Mouse (Mus musculus): ENCODE measurements around the gene Olfr890. TPM values are rescaled to one million over a fixed set of nuclear protein-coding genes. Genes with fewer than 3 reads are reported as not detected.
"Not testable (repeated sequence)": the region's sequence is repeated elsewhere in the genome, so short reads cannot be mapped to it uniquely, and the experiment has no call there.

The Olfr890 gene
- polyA plus RNA-seq (2014; fragmentation: Nextera tagmentation; extraction: Ambion mirVana) = not detected in 2 replicates

DNA sequence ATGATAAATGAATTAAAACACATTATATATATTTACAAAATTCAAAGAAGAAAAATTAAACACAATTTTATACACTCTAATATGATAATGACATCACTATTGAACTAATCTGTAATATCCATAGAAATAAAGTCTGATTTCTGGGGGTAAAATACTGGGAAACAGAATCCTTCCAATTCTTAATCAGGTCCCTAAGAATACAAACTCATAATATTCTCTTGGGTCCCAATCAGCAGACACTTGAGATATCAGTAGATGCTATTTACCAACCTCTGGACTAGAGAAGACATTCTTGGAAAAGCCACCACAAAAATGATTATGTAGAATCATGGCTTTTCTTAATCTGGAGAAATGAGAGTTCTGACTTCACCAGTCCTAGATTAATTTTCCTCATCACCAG lies at the start of gene Olfr890:
TSS of gene Olfr890 (plus strand) at position 301 of the 400 bp plus-strand sequence.
- Histone ChIP-seq H3K27ac (replicated peaks; ENCODE audit: low read depth, low read length) (no peak within 1 kb of the TSS), H3K27me3 (ENCODE audit: control insufficient read depth, insufficient read depth, low read length) (no peaks in the 10 kb centered on the region), H3K4me3 (ENCODE audit: low read depth, low read length) (no peak within 1 kb of the TSS), H3K36me3 (ENCODE audit: control insufficient read depth, insufficient read depth, low read length) (no peaks in the 10 kb centered on the region), H3K4me2 (ENCODE audit: low read depth, severe bottlenecking) (no peak within 1 kb of the TSS), H3K4me1 (ENCODE audit: control insufficient read depth, insufficient read depth, low read length) (no peaks in the 10 kb centered on the region), H3K9ac (ENCODE audit: low read length) (no peak within 1 kb of the TSS), H3K9me3 (ENCODE audit: control insufficient read depth, low read length) (no peaks in the 10 kb centered on the region)
- ATAC-seq (ENCODE audit: insufficient number of reproducible peaks, low FRiP score, low TSS enrichment, low read depth) = no peak
- no peak for DNase-seq (ENCODE audit: low spot score)

- Histone ChIP-seq H3K9me3 (ENCODE audit: control insufficient read depth, low read length) (no peaks in the 10 kb centered on the region), H3K4me1 (ENCODE audit: control insufficient read depth, insufficient read depth, low read length) (no peaks in the 10 kb centered on the region), H3K27ac (replicated peaks; ENCODE audit: low read depth, low read length) (no peak within 1 kb of the TSS), H3K9ac (ENCODE audit: low read length) (no peak within 1 kb of the TSS), H3K4me3 (ENCODE audit: low read depth, low read length) (no peak within 1 kb of the TSS), H3K27me3 (ENCODE audit: control insufficient read depth, insufficient read depth, low read length) (no peaks in the 10 kb centered on the region), H3K36me3 (ENCODE audit: control insufficient read depth, insufficient read depth, low read length) (no peaks in the 10 kb centered on the region), H3K4me2 (ENCODE audit: low read depth, severe bottlenecking) (no peak within 1 kb of the TSS)
- 81% methylated on average over 1 of the region's 1 CpGs for WGBS
- ATAC-seq (ENCODE audit: insufficient number of reproducible peaks, low FRiP score, low TSS enrichment, low read depth) = no peak
- no peak for DNase-seq (ENCODE audit: low spot score)
Observed at GRCm38 (mm10) chr9:38107828-38108227, 34.5 kb upstream of the Olfr890 start, which contains the start of gene Olfr888. Gene Olfr888, plus strand, starts transcription at chr9:38108128.

DNA sequence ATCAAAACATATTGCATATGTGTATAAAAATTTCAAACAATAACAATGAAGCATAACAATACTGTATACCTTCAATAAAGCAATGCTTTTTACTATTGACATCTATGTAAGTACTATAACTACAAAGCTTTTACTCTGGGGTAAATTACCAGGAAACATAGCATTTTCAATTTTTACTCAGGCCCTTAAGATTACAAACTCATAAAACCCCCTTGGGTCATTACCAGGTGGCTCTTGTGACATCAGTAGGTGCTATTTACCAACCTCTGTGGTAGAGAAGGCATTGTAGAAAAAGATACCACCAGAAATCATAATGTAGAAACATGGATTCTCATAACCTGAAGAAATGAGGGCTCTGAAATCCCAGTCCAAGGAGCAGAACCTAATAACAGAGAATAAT lies 27.4 kb upstream of the Olfr890 start, which contains the start of gene Olfr889:
TSS of gene Olfr889 (plus strand) at position 301 of the 400 bp plus-strand sequence.
- no peaks in the 10 kb centered on the region for H3K9me3 ChIP-seq (ENCODE audit: control insufficient read depth, low read length)
- H3K27me3 ChIP-seq (ENCODE audit: control insufficient read depth, insufficient read depth, low read length) = no peaks in the 10 kb centered on the region
- no peaks in the 10 kb centered on the region for H3K36me3 ChIP-seq (ENCODE audit: control insufficient read depth, insufficient read depth, low read length)
- ATAC-seq (ENCODE audit: insufficient number of reproducible peaks, low FRiP score, low TSS enrichment, low read depth) (no peak), DNase-seq (ENCODE audit: low spot score) (no peak)
- no peak within 1 kb of the TSS for H3K4me3 ChIP-seq (ENCODE audit: low read depth, low read length)
- H3K4me1 ChIP-seq (ENCODE audit: control insufficient read depth, insufficient read depth, low read length) = no peaks in the 10 kb centered on the region
- no peak within 1 kb of the TSS for H3K27ac ChIP-seq (replicated peaks; ENCODE audit: low read depth, low read length)
- H3K4me2 ChIP-seq (ENCODE audit: low read depth, severe bottlenecking) = no peak within 1 kb of the TSS
- no peak within 1 kb of the TSS for H3K9ac ChIP-seq (ENCODE audit: low read length)

GRCm38 (mm10) chr9:38168341-38168740 lies 26.0 kb downstream of the Olfr890 start:
- H3K27me3 ChIP-seq (ENCODE audit: control insufficient read depth, insufficient read depth, low read length); H3K36me3 ChIP-seq (ENCODE audit: control insufficient read depth, insufficient read depth, low read length); DNase-seq (ENCODE audit: low spot score); H3K9me3 ChIP-seq (ENCODE audit: control insufficient read depth, low read length); H3K27ac ChIP-seq (replicated peaks; ENCODE audit: low read depth, low read length); H3K4me3 ChIP-seq (ENCODE audit: low read depth, low read length); H3K4me1 ChIP-seq (ENCODE audit: control insufficient read depth, insufficient read depth, low read length); H3K9ac ChIP-seq (ENCODE audit: low read length); ATAC-seq (ENCODE audit: insufficient number of reproducible peaks, low FRiP score, low TSS enrichment, low read depth); H3K4me2 ChIP-seq (ENCODE audit: low read depth, severe bottlenecking): not testable (repeated sequence)
- WGBS = 68% methylated on average over 2 of the region's 2 CpGs

- H3K27ac ChIP-seq (replicated peaks; ENCODE audit: low read depth, low read length) = no peak within 1 kb of the TSS
- no peak within 1 kb of the TSS for H3K4me3 ChIP-seq (ENCODE audit: low read depth, low read length)
- H3K9me3 ChIP-seq (ENCODE audit: control insufficient read depth, low read length) = peaks cover 4% of the 10 kb centered on the region; the same call in 1 of the 2 replicates
- no peak within 1 kb of the TSS for H3K4me2 ChIP-seq (ENCODE audit: low read depth, severe bottlenecking)
- no peaks in the 10 kb centered on the region for H3K27me3 ChIP-seq (ENCODE audit: control insufficient read depth, insufficient read depth, low read length)
- H3K9ac ChIP-seq (ENCODE audit: low read length) = no peak within 1 kb of the TSS
- WGBS = 92% methylated on average over 1 of the region's 1 CpGs
- no peaks in the 10 kb centered on the region for H3K36me3 ChIP-seq (ENCODE audit: control insufficient read depth, insufficient read depth, low read length)
- DNase-seq (ENCODE audit: low spot score) (no peak), ATAC-seq (ENCODE audit: insufficient number of reproducible peaks, low FRiP score, low TSS enrichment, low read depth) (no peak)
- no peaks in the 10 kb centered on the region for H3K4me1 ChIP-seq (ENCODE audit: control insufficient read depth, insufficient read depth, low read length)
Observed at GRCm38 (mm10) chr9:38180721-38181120, 38.4 kb downstream of the Olfr890 start, which contains the start of gene Olfr891. Gene Olfr891, minus strand, starts transcription at chr9:38180821.

Other genes starting within 250 kb of the Olfr890 start
- not detected in 2 replicates for gene Olfr145, start 245.8 kb upstream of the Olfr890 start, polyA plus RNA-seq (2014; fragmentation: Nextera tagmentation; extraction: Ambion mirVana)
- gene Olfr878, start 224.7 kb upstream of the Olfr890 start, polyA plus RNA-seq (2014; fragmentation: Nextera tagmentation; extraction: Ambion mirVana) = not detected in 2 replicates
- gene Olfr881, start 150.7 kb upstream of the Olfr890 start, polyA plus RNA-seq (2014; fragmentation: Nextera tagmentation; extraction: Ambion mirVana) = not detected in 2 replicates
- gene Olfr883, start 116.7 kb upstream of the Olfr890 start, polyA plus RNA-seq (2014; fragmentation: Nextera tagmentation; extraction: Ambion mirVana) = not detected in 2 replicates
- gene Olfr884, start 96.0 kb upstream of the Olfr890 start, polyA plus RNA-seq (2014; fragmentation: Nextera tagmentation; extraction: Ambion mirVana) = not detected in 2 replicates
- not detected in 2 replicates for gene Olfr885, start 81.2 kb upstream of the Olfr890 start, polyA plus RNA-seq (2014; fragmentation: Nextera tagmentation; extraction: Ambion mirVana)
- not detected in 2 replicates for gene Olfr887, start 58.4 kb upstream of the Olfr890 start, polyA plus RNA-seq (2014; fragmentation: Nextera tagmentation; extraction: Ambion mirVana)
- gene Olfr888, start 34.4 kb upstream of the Olfr890 start, polyA plus RNA-seq (2014; fragmentation: Nextera tagmentation; extraction: Ambion mirVana) = not detected in 2 replicates
- gene Olfr889, start 27.3 kb upstream of the Olfr890 start, polyA plus RNA-seq (2014; fragmentation: Nextera tagmentation; extraction: Ambion mirVana) = 0.07 TPM in 2 replicates
- gene Olfr891, start 38.3 kb downstream of the Olfr890 start, polyA plus RNA-seq (2014; fragmentation: Nextera tagmentation; extraction: Ambion mirVana) = not detected in 2 replicates
- gene Olfr893, start 65.8 kb downstream of the Olfr890 start, polyA plus RNA-seq (2014; fragmentation: Nextera tagmentation; extraction: Ambion mirVana) = not detected in 2 replicates
- gene Olfr894, start 75.5 kb downstream of the Olfr890 start, polyA plus RNA-seq (2014; fragmentation: Nextera tagmentation; extraction: Ambion mirVana) = not detected in 2 replicates
- gene Olfr143, start 110.3 kb downstream of the Olfr890 start, polyA plus RNA-seq (2014; fragmentation: Nextera tagmentation; extraction: Ambion mirVana) = not detected in 2 replicates
- gene Olfr895, start 125.3 kb downstream of the Olfr890 start, polyA plus RNA-seq (2014; fragmentation: Nextera tagmentation; extraction: Ambion mirVana) = not detected in 2 replicates
- not detected in 2 replicates for gene Olfr896-ps1, start 148.6 kb downstream of the Olfr890 start, polyA plus RNA-seq (2014; fragmentation: Nextera tagmentation; extraction: Ambion mirVana)
- gene Olfr25, start 186.5 kb downstream of the Olfr890 start, polyA plus RNA-seq (2014; fragmentation: Nextera tagmentation; extraction: Ambion mirVana) = not detected in 2 replicates
- gene Olfr898, start 205.9 kb downstream of the Olfr890 start, polyA plus RNA-seq (2014; fragmentation: Nextera tagmentation; extraction: Ambion mirVana) = not detected in 2 replicates
- not detected in 2 replicates for gene Olfr250, start 224.4 kb downstream of the Olfr890 start, polyA plus RNA-seq (2014; fragmentation: Nextera tagmentation; extraction: Ambion mirVana)
- gene Olfr251, start 234.6 kb downstream of the Olfr890 start, polyA plus RNA-seq (2014; fragmentation: Nextera tagmentation; extraction: Ambion mirVana) = not detected in 2 replicates

Measured in limb, embryonic 11.5 days (tissue).